Mouse (Mus musculus) ES-Bruce4 (cell line): ENCODE results near the gene Gpc3. TPM values are rescaled to one million over a fixed set of nuclear protein-coding genes. Genes with fewer than 3 reads are reported as not detected.

Source experiments
- H3K27ac ChIP-seq: 2 replicates; pipeline ENCODE4 v1.5.1; 2012; ENCODE audit warnings: low read length, inconsistent platforms; ENCODE audit not compliant: insufficient read depth
- H3K27me3 ChIP-seq: 2 replicates; pipeline ENCODE4 v1.6.1; 2012; ENCODE audit warnings: mild to moderate bottlenecking, low read length, inconsistent platforms; ENCODE audit not compliant: control insufficient read depth, poor library complexity, insufficient read depth, severe bottlenecking
- H3K36me3 ChIP-seq: 2 replicates; pipeline ENCODE4 v1.6.1; 2012; ENCODE audit warnings: inconsistent platforms, mild to moderate bottlenecking, low read length, moderate library complexity; ENCODE audit not compliant: control insufficient read depth, poor library complexity, insufficient read depth, severe bottlenecking
- H3K4me1 ChIP-seq: one replicate; pipeline ENCODE4 v1.8.1; 2011; ENCODE audit warnings: low read length; ENCODE audit not compliant: control insufficient read depth, insufficient read depth
- H3K4me3 ChIP-seq: 2 replicates; pipeline ENCODE4 v1.5.1; 2011; ENCODE audit warnings: low read depth, mild to moderate bottlenecking, low read length
- H3K9ac ChIP-seq: 2 replicates; pipeline ENCODE4 v1.6.1; 2012; ENCODE audit warnings: low read depth, mild to moderate bottlenecking, inconsistent platforms; ENCODE audit not compliant: poor library complexity, severe bottlenecking
- H3K9me3 ChIP-seq: replicated peaks from 2 replicates; pipeline ENCODE4 v1.6.1; 2012; ENCODE audit warnings: mild to moderate bottlenecking, low read length, inconsistent platforms; ENCODE audit not compliant: control insufficient read depth, poor library complexity, insufficient read depth, severe bottlenecking
- CTCF ChIP-seq: IDR thresholded peaks from one replicate; pipeline ENCODE4 v1.8.1; 2011; ENCODE audit warnings: low read depth, low read length
- EP300 ChIP-seq: IDR thresholded peaks from 2 replicates; pipeline ENCODE4 v1.6.1; 2011; ENCODE audit warnings: low read depth, low read length; ENCODE audit not compliant: insufficient read depth
- POLR2A ChIP-seq: IDR thresholded peaks from one replicate; pipeline ENCODE4 v1.8.1; 2011; ENCODE audit warnings: low read length; ENCODE audit not compliant: insufficient read depth
- polyA plus RNA-seq: library from polyadenylated mRNA; stranded (reverse); fragments of >200 nt; gene quantifications from 2 replicates; pipeline ENCODE4 v1.2.4, GENCODE M21; 2011; ENCODE audit warnings: low read depth; ENCODE audit not compliant: missing spikeins, insufficient read depth, insufficient read length

The Gpc3 gene
- polyA plus RNA-seq, 1 experiment, result 83.5 TPM

DNA sequence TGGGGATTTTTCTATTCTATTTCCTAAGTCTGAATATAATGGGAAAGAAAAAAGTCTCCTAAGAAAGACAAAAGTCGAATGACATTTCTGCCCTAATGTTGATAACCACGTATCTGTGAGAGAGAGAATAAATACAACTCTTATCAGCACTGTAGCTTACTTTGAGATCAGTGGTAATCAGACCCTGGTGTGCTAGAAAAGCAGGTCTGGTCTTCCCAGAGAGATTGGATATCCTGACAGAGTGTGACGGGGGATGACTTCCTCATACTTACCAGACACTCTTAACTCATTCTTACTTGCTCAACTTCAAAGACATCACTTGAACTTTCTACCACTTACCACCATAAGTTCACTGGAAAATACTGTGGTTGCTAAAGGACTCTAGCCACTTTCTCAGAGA is 88.6 kb downstream of the Gpc3 start:
- TF ChIP-seq EP300, result no peak
- TF ChIP-seq POLR2A, result no peak
- no peak for TF ChIP-seq CTCF
- H3K36me3 ChIP-seq, result no peaks in the 10 kb centered on the region
- no peaks in the 10 kb centered on the region for H3K9me3 ChIP-seq
- no peak overlapping the region for H3K4me3 ChIP-seq
- no peaks in the 10 kb centered on the region for H3K4me1 ChIP-seq
- H3K9ac ChIP-seq, result no peak overlapping the region
- H3K27ac ChIP-seq, result no peak overlapping the region
- H3K27me3 ChIP-seq, result no peaks in the 10 kb centered on the region

DNA sequence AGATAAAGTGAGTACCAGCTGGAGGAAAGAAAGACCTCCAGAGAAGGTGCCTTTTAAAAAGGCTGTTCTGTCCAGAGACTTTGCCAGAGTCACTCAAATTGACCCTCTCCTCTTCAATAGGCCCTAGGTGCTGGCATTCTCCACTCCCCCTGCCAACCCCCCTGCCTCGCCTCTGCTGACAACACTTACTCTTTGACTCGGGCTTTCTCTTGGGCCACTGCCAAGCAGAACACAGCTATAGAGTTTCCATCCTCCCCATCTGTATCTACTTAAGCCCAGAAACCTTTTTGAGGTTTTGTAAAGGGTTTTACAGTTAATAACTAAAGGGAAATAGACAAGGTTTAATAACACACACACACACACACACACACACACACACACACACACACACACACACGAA is 99.2 kb downstream of the Gpc3 start:
- Histone ChIP-seq H3K36me3 (no peaks in the 10 kb centered on the region), H3K9ac (no peak overlapping the region), H3K27me3 (no peaks in the 10 kb centered on the region), H3K9me3 (no peaks in the 10 kb centered on the region), H3K4me3 (no peak overlapping the region), H3K27ac (no peak overlapping the region), H3K4me1 (no peaks in the 10 kb centered on the region)
- no peak for TF ChIP-seq POLR2A
- no peak for TF ChIP-seq EP300
- no peak for TF ChIP-seq CTCF

DNA sequence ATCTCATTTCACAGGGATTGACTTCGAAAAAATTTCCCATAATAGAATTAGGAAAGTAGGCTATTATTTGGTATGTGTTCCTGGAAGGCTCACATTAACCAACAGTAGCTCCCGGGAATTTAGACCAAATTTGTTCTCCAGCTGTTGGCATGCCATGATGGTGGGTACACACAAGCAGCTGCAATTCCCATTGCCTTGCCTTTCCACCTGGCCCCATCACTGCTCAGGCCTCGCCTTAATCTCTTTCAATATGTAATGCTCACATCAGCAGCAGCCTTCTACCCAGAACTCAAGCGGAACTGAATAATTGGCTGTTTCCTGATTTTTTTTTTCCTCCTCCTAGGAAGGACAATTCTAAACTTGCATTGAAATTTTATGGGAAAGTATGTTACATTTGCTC is 102.6 kb downstream of the Gpc3 start:
- TF ChIP-seq CTCF, result no peak
- no peak for TF ChIP-seq EP300
- TF ChIP-seq POLR2A, result no peak
- Histone ChIP-seq H3K27ac (no peak overlapping the region), H3K27me3 (no peaks in the 10 kb centered on the region), H3K4me1 (no peaks in the 10 kb centered on the region), H3K9ac (no peak overlapping the region), H3K9me3 (no peaks in the 10 kb centered on the region), H3K4me3 (no peak overlapping the region), H3K36me3 (no peaks in the 10 kb centered on the region)

DNA sequence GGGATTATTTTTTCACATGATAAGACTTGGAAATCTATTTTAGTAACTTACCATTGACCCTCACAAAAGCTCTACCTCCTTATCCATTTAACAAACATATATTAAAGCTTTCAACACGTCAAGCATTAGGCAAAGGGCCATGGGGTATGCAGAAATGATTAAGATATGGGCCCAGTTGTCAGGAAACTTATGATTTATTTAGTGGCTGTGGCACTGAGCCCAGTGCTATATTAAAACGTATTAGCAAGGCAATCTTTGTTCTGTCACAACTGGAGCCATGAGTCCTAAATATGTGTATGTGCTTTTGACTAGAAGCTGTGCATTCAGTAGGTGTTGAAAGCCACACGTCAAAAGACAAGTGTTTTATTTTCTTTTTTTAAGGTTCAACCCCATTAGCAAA is 109.9 kb downstream of the Gpc3 start:
- no peak for TF ChIP-seq POLR2A
- Histone ChIP-seq H3K36me3 (no peaks in the 10 kb centered on the region), H3K27ac (no peak overlapping the region), H3K27me3 (no peaks in the 10 kb centered on the region; the same call in 1 of the 2 replicates), H3K9me3 (no peaks in the 10 kb centered on the region), H3K9ac (no peak overlapping the region), H3K4me3 (no peak overlapping the region), H3K4me1 (no peaks in the 10 kb centered on the region)

DNA sequence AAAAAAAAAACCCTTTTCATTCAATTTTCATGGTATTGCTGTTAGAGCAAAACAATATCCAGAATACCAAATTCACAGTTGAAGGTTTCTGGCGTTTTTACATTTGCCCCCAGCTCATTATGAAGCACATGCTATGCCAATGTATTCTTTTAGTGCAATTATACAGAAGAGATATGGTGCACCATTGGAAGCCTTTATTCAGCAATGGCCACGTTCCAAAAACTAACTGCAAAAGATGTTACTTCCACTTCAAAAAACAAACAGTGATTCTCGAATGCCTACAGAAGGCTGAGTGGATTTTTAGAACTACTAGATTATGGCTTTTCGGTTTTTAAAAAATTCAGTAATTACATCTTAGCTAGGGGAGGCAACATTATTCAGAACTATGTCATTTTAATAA is 124.3 kb downstream of the Gpc3 start:
- Histone ChIP-seq H3K27ac (no peak overlapping the region), H3K27me3 (no peaks in the 10 kb centered on the region), H3K36me3 (no peaks in the 10 kb centered on the region), H3K9me3 (no peaks in the 10 kb centered on the region), H3K4me3 (no peak overlapping the region), H3K9ac (no peak overlapping the region), H3K4me1 (no peaks in the 10 kb centered on the region)
- no peak for TF ChIP-seq CTCF
- TF ChIP-seq POLR2A, result no peak
- TF ChIP-seq EP300, result no peak

DNA sequence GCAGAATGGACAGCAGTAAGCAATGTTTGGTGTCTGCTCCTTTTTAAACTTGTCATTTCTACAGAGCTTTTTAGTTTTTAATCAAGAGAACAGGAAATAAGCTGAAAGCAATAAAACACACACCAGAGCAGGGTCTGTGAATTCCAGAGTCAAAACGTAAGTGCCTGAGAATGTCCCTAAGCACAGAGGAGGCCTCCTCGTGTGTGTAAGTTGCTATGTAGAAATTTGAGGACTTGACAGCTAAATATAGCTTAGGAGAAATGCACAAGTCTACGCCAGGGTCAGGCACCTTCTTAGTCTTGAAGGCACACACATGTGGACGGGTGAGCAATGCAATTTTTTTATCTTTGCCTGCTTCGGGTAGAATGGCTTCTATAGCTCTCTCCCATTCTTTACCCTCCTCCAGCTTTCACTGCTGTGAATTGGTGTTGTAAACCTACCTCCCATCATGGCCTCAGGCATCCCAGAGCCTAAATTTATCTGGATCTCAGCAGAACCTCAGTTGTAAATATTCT is 158.6 kb downstream of the Gpc3 start:
- Histone ChIP-seq H3K36me3 (no peaks in the 10 kb centered on the region), H3K4me3 (no peak overlapping the region), H3K9me3 (no peaks in the 10 kb centered on the region), H3K4me1 (no peaks in the 10 kb centered on the region), H3K27ac (no peak overlapping the region), H3K27me3 (no peaks in the 10 kb centered on the region), H3K9ac (no peak overlapping the region)
- TF ChIP-seq POLR2A (no peak), EP300 (no peak), CTCF (no peak)
